Comparison of ENCODE assay signal across 10 mouse cellular contexts in genomic region chr9:45572787-45573492, GRCm38 (mm10).
DNase-seq lines count a peak whose midpoint lies in the region; ATAC-seq and TF ChIP-seq lines count a peak whose summit lies in the region.
"Had no signal": no experiment of that assay in that cellular context is flagged by ENCODE, and none has a peak within 500 bp of the region (broad histone marks: within the 10 kb centered on the region; RNA-seq: fewer than 3 reads in every experiment).

No protein-coding gene starts in this region.

- H3K9ac ChIP-seq in liver, embryonic 11.5 days (ENCODE audit: low read depth, low read length) = no peak overlapping the region
- H3K9ac ChIP-seq: limb, embryonic 15.5 days had no signal

- no peak for TF ChIP-seq POLR2A in brain, embryonic 14.5 days (IDR thresholded peaks at IDR 0.05; ENCODE audit: borderline replicate concordance, extremely low read depth, insufficient read depth, insufficient read length, poor library complexity, severe bottlenecking)

- H3K27me3 ChIP-seq in heart, embryonic 10.5 days (ENCODE audit: insufficient read depth, poor library complexity, severe bottlenecking) = peaks cover 10% of the 10 kb centered on the region; the same call in 1 of the 2 replicates
- H3K27me3 ChIP-seq in liver, embryonic 11.5 days (replicated peaks; ENCODE audit: control insufficient read depth, insufficient read depth, low read length) = no peaks in the 10 kb centered on the region
- H3K27me3 ChIP-seq: limb, embryonic 15.5 days had no signal

- H3K4me1 ChIP-seq in heart, embryonic 10.5 days = peaks cover 20% of the 10 kb centered on the region
- no peaks in the 10 kb centered on the region for H3K4me1 ChIP-seq in liver, embryonic 11.5 days (replicated peaks; ENCODE audit: control insufficient read depth, insufficient read depth, low read length)

- no peak overlapping the region for H3K27ac ChIP-seq in heart, embryonic 10.5 days
- no peak overlapping the region for H3K27ac ChIP-seq in liver, embryonic 11.5 days (ENCODE audit: low read depth, low read length)
- H3K27ac ChIP-seq: limb, embryonic 15.5 days had no signal

- peak; percentile 33 to 34 for DNase-seq in heart, adult 18-20 months
- no peak for DNase-seq in heart, embryonic 10.5 days (ENCODE audit: low spot score)
- DNase-seq in brain, embryonic 14.5 days (ENCODE audit: low read depth) = peak; percentile 72
- peak; percentile 13 to 41 for DNase-seq in heart, postnatal 14 days
- peak; percentile 77 for DNase-seq in lung, postnatal 25 days (ENCODE audit: low spot score)
- no peak for DNase-seq in c-Kit-positive CD71-positive TER-119-positive erythroid progenitor cells, embryonic 14.5 days (ENCODE audit: low spot score)
- DNase-seq in liver, embryonic 11.5 days (ENCODE audit: low spot score) = no peak
- DNase-seq in T-cell, adult 2 months (ENCODE audit: low spot score) = no peak

- intact Hi-C loops in heart, postnatal 14 days (cut with DNase I) = no loop called here

- no peak overlapping the region for H3K4me2 ChIP-seq in liver, embryonic 11.5 days
- H3K4me2 ChIP-seq: limb, embryonic 15.5 days had no signal

- H3K36me3 ChIP-seq in heart, embryonic 10.5 days = no peaks in the 10 kb centered on the region
- no peaks in the 10 kb centered on the region for H3K36me3 ChIP-seq in liver, embryonic 11.5 days (ENCODE audit: control insufficient read depth, insufficient read depth, low read length)
- H3K36me3 ChIP-seq: limb, embryonic 15.5 days had no signal

- no peaks in the 10 kb centered on the region for H3K9me3 ChIP-seq in heart, embryonic 10.5 days
- no peaks in the 10 kb centered on the region for H3K9me3 ChIP-seq in liver, embryonic 11.5 days (ENCODE audit: control insufficient read depth, low read length)
- H3K9me3 ChIP-seq: limb, embryonic 15.5 days had no signal

- no peak for ATAC-seq in liver, embryonic 11.5 days (replicated peaks; ENCODE audit: low FRiP score)

- TF ChIP-seq CTCF in brain, embryonic 14.5 days (IDR thresholded peaks at IDR 0.05; ENCODE audit: borderline replicate concordance, extremely low read depth, insufficient read depth, insufficient read length) = no peak

- H3K4me3 ChIP-seq in heart, embryonic 10.5 days = no peak overlapping the region
- no peak overlapping the region for H3K4me3 ChIP-seq in liver, embryonic 11.5 days (ENCODE audit: low read depth, low read length)
- H3K4me3 ChIP-seq: erythroblast, embryonic 14.5 days; limb, embryonic 15.5 days had no signal

- WGBS in heart, embryonic 10.5 days = 29% methylated on average over 9 of the region's 9 CpGs
- 30% methylated on average over 9 of the region's 9 CpGs for WGBS in liver, embryonic 11.5 days

Comparison
In these comparisons a context has a peak if more than half of its experiments do, and no peak if none do; other contexts are left out.
1. DNase-seq: peak in heart, adult 18-20 months (2 of 2), brain, embryonic 14.5 days (single experiment), heart, postnatal 14 days (2 of 2) and lung, postnatal 25 days (single experiment); none in heart, embryonic 10.5 days (single experiment), c-Kit-positive CD71-positive TER-119-positive erythroid progenitor cells, embryonic 14.5 days (single experiment), liver, embryonic 11.5 days (single experiment) and T-cell, adult 2 months (single experiment).